Mouse (Mus musculus): ENCODE measurements around the gene Ltbp3. TPM values are rescaled to one million over a fixed set of nuclear protein-coding genes. Genes with fewer than 3 reads are reported as not detected.

The Ltbp3 gene
- polyA plus RNA-seq, 1 experiment from 2014 or later, result 5.5 TPM

DNA sequence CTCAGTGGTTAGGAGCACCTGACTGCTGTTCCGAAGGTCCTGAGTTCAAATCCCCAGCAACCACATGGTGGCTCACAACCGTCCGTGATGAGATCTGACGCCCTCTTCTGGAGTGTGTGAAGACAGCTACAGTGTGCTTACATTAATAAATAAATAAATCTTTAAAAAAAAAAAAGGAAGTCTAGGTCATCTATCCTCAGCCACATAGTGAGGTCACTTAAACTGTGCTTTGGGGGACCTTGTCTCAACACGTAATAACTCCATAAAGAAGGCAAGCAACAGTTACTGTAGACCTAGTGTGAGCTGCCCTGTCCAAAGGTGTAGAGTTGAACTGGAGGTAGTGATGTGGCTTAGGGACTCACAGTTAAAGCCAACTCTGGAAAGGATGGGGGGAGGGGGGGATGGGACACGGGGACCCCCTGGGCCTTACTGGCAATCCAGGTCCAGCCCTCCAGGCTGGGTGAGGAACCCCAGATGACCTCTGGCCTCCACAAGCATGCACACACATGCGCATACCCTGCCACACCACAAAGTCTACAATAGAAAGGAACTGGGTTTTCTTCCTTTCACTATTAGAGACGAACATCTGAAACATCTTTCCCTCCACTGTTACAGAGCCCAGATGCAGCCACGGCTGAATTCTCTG, 36.8 kb downstream of the Ltbp3 start:
- Histone ChIP-seq H3K27me3 (ENCODE audit: control insufficient read depth, insufficient read depth, low read length) (no peaks in the 10 kb centered on the region), H3K9me3 (ENCODE audit: control insufficient read depth, low read length) (no peaks in the 10 kb centered on the region), H3K27ac (ENCODE audit: low read depth, low read length) (no peak overlapping the region), H3K36me3 (ENCODE audit: control insufficient read depth, insufficient read depth, low read length) (no peaks in the 10 kb centered on the region), H3K9ac (ENCODE audit: low read length) (no peak overlapping the region), H3K4me3 (ENCODE audit: low read depth, low read length) (no peak overlapping the region), H3K4me1 (replicated peaks; ENCODE audit: control insufficient read depth, insufficient read depth, low read length) (no peaks in the 10 kb centered on the region), H3K4me2 (ENCODE audit: low read depth, low read length, severe bottlenecking) (no peak overlapping the region)
- 80% methylated on average over 9 of the region's 9 CpGs for WGBS
- DNase-seq (ENCODE audit: low spot score) (no peak), ATAC-seq (replicated peaks; ENCODE audit: low FRiP score) (no peak)

DNA sequence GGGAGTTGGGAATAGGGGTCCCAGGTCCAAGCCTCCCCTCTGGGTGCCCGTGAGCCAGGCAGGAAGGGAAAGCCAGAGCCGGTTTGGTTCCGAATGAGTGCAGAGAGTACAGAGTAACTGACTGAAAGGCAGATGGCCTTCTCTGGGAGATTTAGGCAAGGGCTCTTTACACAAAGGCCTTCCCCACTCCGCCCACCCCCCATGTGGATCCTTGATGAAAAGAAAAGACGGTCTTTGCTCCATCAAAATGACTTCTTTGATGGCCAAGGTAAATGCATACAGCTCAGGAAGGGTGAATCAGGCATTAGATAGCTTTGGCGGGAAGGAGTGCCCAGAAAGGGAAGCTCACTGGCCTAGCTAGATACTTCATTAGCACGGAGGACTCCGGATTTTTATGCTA, 37.6 kb downstream of the Ltbp3 start:
- 46% methylated on average over 8 of the region's 8 CpGs for WGBS
- no peak overlapping the region for H3K27ac ChIP-seq (ENCODE audit: low read depth, low read length)
- no peak overlapping the region for H3K4me2 ChIP-seq (ENCODE audit: low read depth, low read length, severe bottlenecking)
- ATAC-seq (replicated peaks; ENCODE audit: low FRiP score), result no peak
- no peak overlapping the region for H3K9ac ChIP-seq (ENCODE audit: low read length)
- no peaks in the 10 kb centered on the region for H3K9me3 ChIP-seq (ENCODE audit: control insufficient read depth, low read length)
- no peaks in the 10 kb centered on the region for H3K27me3 ChIP-seq (ENCODE audit: control insufficient read depth, insufficient read depth, low read length)
- no peak overlapping the region for H3K4me3 ChIP-seq (ENCODE audit: low read depth, low read length)
- no peak for DNase-seq (ENCODE audit: low spot score)
- no peaks in the 10 kb centered on the region for H3K4me1 ChIP-seq (replicated peaks; ENCODE audit: control insufficient read depth, insufficient read depth, low read length)
- no peaks in the 10 kb centered on the region for H3K36me3 ChIP-seq (ENCODE audit: control insufficient read depth, insufficient read depth, low read length)

DNA sequence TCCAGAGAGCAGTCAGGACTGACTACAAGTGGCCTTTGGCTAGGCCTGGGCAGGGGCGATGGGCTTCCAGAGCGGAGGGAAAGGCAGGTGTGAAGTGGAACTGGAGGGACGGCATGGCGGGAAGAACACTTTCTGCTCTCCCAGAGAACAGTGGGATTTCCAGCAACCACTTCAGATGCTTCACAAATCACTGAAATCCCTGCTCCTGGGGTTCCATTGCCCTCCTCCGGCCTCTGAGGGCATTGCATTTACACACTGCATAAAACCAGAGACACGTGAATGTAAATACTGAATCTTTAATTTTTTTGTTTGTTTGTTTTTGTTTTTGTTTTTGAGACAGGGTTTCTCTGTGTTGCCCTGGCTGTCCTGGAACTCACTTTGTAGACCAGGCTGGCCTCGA, 39.5 kb downstream of the Ltbp3 start:
- H3K9me3 ChIP-seq (ENCODE audit: control insufficient read depth, low read length), result no peaks in the 10 kb centered on the region
- H3K4me2 ChIP-seq (ENCODE audit: low read depth, low read length, severe bottlenecking), result no peak overlapping the region
- no peak overlapping the region for H3K4me3 ChIP-seq (ENCODE audit: low read depth, low read length)
- no peaks in the 10 kb centered on the region for H3K36me3 ChIP-seq (ENCODE audit: control insufficient read depth, insufficient read depth, low read length)
- no peak for ATAC-seq (replicated peaks; ENCODE audit: low FRiP score)
- H3K9ac ChIP-seq (ENCODE audit: low read length), result no peak overlapping the region
- H3K4me1 ChIP-seq (replicated peaks; ENCODE audit: control insufficient read depth, insufficient read depth, low read length), result no peaks in the 10 kb centered on the region
- peak; percentile 63 for DNase-seq (ENCODE audit: low spot score)
- no peak overlapping the region for H3K27ac ChIP-seq (ENCODE audit: low read depth, low read length)
- H3K27me3 ChIP-seq (ENCODE audit: control insufficient read depth, insufficient read depth, low read length), result no peaks in the 10 kb centered on the region
- 79% methylated on average over 7 of the region's 7 CpGs for WGBS

DNA sequence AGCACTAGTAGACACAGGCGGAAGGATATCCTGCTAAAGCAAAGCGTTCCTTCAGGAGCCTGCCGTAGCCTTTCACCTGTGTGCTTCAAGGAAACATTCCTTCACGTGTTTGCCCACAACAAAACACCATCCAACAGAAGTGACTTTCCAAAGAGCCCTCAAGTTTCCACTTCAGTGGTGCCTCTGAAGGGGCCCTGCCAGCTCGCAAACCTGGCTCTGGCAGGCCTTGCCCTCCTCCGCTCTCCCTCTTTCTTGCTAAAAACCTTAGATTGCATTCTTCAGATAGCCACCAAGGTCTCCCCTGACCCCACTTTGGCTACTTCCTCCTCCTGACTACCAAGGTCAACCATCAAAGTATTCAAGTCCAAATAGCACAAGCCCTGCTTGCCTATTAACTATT, 40.8 kb downstream of the Ltbp3 start:
- Histone ChIP-seq H3K4me1 (replicated peaks; ENCODE audit: control insufficient read depth, insufficient read depth, low read length) (no peaks in the 10 kb centered on the region), H3K36me3 (ENCODE audit: control insufficient read depth, insufficient read depth, low read length) (no peaks in the 10 kb centered on the region), H3K9ac (ENCODE audit: low read length) (no peak overlapping the region), H3K4me2 (ENCODE audit: low read depth, low read length, severe bottlenecking) (no peak overlapping the region), H3K9me3 (ENCODE audit: control insufficient read depth, low read length) (no peaks in the 10 kb centered on the region), H3K27ac (ENCODE audit: low read depth, low read length) (no peak overlapping the region), H3K27me3 (ENCODE audit: control insufficient read depth, insufficient read depth, low read length) (no peaks in the 10 kb centered on the region), H3K4me3 (ENCODE audit: low read depth, low read length) (no peak overlapping the region)
- ATAC-seq (replicated peaks; ENCODE audit: low FRiP score) (no peak), DNase-seq (ENCODE audit: low spot score) (no peak)
- WGBS, result 89% methylated on average over 6 of the region's 6 CpGs

DNA sequence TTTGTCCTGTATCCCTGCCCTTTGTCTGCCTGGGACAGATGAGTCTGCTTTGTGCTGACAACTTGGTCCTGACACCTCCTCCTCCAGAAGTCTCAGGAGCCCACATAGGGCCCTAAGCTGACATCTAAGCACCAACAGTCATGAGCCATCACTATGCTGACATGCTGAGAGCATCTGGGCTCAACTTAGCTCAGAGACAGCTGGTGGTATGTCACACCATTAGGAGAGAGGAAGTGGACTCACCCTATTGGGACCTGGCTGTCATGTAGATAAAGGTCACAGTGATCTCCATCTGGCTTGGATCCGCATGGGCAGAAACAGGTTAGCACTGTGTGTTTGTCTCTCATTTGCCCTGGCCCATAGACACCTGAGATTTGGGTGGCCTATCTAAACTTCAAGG, 41.4 kb downstream of the Ltbp3 start:
- Histone ChIP-seq H3K9me3 (ENCODE audit: control insufficient read depth, low read length) (no peaks in the 10 kb centered on the region), H3K9ac (ENCODE audit: low read length) (no peak overlapping the region), H3K36me3 (ENCODE audit: control insufficient read depth, insufficient read depth, low read length) (no peaks in the 10 kb centered on the region), H3K4me3 (ENCODE audit: low read depth, low read length) (no peak overlapping the region), H3K4me1 (replicated peaks; ENCODE audit: control insufficient read depth, insufficient read depth, low read length) (no peaks in the 10 kb centered on the region), H3K4me2 (ENCODE audit: low read depth, low read length, severe bottlenecking) (no peak overlapping the region), H3K27ac (ENCODE audit: low read depth, low read length) (no peak overlapping the region), H3K27me3 (ENCODE audit: control insufficient read depth, insufficient read depth, low read length) (no peaks in the 10 kb centered on the region)
- ATAC-seq (replicated peaks; ENCODE audit: low FRiP score) (no peak), DNase-seq (ENCODE audit: low spot score) (no peak)
- 93% methylated on average over 1 of the region's 1 CpGs for WGBS

DNA sequence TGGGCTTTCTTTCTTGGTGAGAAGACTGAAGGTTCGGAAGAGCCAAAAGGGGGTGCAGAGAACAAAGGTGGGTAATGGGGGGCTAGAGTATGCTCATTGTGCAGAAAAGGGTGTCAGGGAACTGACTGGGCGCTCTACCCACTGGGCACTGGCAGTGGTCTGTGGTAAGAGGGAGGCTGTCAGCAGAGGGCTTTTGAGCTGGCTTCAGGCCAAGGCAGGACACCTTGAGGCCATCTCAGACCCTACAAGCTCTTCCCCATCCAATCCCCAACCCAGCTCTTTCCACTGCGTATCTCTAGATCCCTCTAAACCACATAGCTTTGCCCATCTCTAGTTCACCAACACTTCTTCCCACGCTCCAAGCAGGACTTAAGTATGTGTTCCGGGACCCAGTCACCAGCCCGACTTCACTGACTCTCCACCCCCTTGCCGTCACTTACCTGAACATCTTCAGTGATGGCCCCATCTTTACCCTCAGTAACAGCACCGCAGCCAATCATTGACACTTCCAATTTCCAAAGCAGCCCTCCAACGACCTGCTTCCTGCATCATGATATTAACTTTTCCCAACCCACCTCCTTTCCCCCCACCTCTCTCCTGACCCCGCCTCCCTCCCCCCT, 44.4 kb downstream of the Ltbp3 start:
- no peaks in the 10 kb centered on the region for H3K36me3 ChIP-seq (ENCODE audit: control insufficient read depth, insufficient read depth, low read length)
- DNase-seq (ENCODE audit: low spot score) (peak; percentile 50), ATAC-seq (replicated peaks; ENCODE audit: low FRiP score) (no peak)
- no peak overlapping the region for H3K4me2 ChIP-seq (ENCODE audit: low read depth, low read length, severe bottlenecking)
- H3K4me3 ChIP-seq (ENCODE audit: low read depth, low read length), result no peak overlapping the region
- no peaks in the 10 kb centered on the region for H3K4me1 ChIP-seq (replicated peaks; ENCODE audit: control insufficient read depth, insufficient read depth, low read length)
- no peak overlapping the region for H3K9ac ChIP-seq (ENCODE audit: low read length)
- 69% methylated on average over 10 of the region's 10 CpGs for WGBS
- H3K9me3 ChIP-seq (ENCODE audit: control insufficient read depth, low read length), result no peaks in the 10 kb centered on the region
- H3K27me3 ChIP-seq (ENCODE audit: control insufficient read depth, insufficient read depth, low read length), result no peaks in the 10 kb centered on the region
- H3K27ac ChIP-seq (ENCODE audit: low read depth, low read length), result no peak overlapping the region

DNA sequence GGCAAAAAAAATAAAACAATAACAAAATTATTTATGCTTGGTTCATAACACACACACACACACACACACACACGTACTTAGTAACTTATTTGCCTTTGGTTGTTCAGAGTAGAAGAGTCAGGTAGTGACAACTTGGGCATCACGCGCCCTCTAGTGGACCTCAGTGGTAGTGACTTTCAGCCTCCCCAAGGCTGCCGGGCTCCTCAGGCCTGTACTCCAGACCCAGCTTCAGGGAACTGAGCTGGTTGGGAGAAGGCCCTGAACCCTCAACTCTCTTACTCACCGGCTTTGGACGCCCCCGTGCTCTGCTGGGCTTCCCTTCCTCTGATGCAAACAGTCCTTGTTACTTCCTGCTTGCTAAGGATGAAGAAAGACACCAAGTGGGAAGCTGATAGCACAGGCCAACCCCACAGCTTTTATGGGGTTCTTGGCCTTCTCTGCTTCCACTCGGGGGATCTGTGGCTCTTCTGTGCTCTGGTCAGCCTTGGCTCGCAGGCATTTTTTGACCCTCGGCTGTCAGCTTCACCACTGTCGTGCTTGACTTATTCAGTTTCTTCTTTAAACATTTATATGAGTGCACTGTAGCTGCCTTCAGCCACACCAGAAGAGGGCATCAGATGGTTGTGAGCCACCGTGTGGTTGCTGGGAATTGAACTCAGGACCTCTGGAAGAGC, 45.9 kb downstream of the Ltbp3 start:
- Histone ChIP-seq H3K4me2 (ENCODE audit: low read depth, low read length, severe bottlenecking) (no peak overlapping the region), H3K36me3 (ENCODE audit: control insufficient read depth, insufficient read depth, low read length) (no peaks in the 10 kb centered on the region), H3K4me1 (replicated peaks; ENCODE audit: control insufficient read depth, insufficient read depth, low read length) (no peaks in the 10 kb centered on the region), H3K9me3 (ENCODE audit: control insufficient read depth, low read length) (no peaks in the 10 kb centered on the region), H3K4me3 (ENCODE audit: low read depth, low read length) (no peak overlapping the region), H3K27me3 (ENCODE audit: control insufficient read depth, insufficient read depth, low read length) (no peaks in the 10 kb centered on the region), H3K27ac (ENCODE audit: low read depth, low read length) (no peak overlapping the region), H3K9ac (ENCODE audit: low read length) (0 out of 2 replicates have a peak overlapping the region, but pooled peaks have one; percentile 8)
- 12% methylated on average over 12 of the region's 12 CpGs for WGBS
- DNase-seq (ENCODE audit: low spot score) (peak; percentile 94), ATAC-seq (replicated peaks; ENCODE audit: low FRiP score) (peak; percentile 67)

DNA sequence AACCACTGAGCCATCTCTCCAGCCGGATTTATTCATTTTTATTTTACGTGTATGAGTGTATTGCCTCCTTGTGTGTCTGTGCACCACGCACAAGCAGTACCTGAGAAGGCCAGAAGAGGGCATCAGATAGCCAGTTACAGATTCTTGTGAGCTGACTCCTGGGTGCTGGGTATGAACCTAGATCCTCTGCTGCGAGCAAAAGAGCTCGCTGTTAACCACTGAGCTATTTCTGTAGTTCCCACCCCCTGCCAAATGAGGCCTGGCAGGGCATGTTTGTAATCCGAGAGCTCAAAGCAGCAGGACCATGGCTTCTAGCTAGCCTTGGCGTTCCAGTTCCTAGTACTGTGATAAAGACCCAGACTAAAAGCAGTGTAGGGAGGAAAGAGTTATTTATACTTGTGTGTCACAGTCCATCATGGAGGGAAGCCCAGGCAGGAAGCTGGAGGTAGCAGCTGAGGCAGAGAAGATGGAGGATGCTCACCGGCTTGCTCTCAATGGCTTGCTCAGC, 46.5 kb downstream of the Ltbp3 start:
- no peak; the same call in 1 of the 2 replicates for ATAC-seq (replicated peaks; ENCODE audit: low FRiP score)

More for the DNA sequence above, 46.5 kb downstream of the Ltbp3 start:
- H3K4me3 ChIP-seq (ENCODE audit: low read depth, low read length), result no peak overlapping the region
- no peaks in the 10 kb centered on the region for H3K4me1 ChIP-seq (replicated peaks; ENCODE audit: control insufficient read depth, insufficient read depth, low read length)
- H3K36me3 ChIP-seq (ENCODE audit: control insufficient read depth, insufficient read depth, low read length), result no peaks in the 10 kb centered on the region
- no peak overlapping the region for H3K27ac ChIP-seq (ENCODE audit: low read depth, low read length)
- H3K9me3 ChIP-seq (ENCODE audit: control insufficient read depth, low read length), result no peaks in the 10 kb centered on the region
- 16% methylated on average over 8 of the region's 8 CpGs for WGBS
- H3K4me2 ChIP-seq (ENCODE audit: low read depth, low read length, severe bottlenecking), result no peak overlapping the region
- DNase-seq (ENCODE audit: low spot score), result peak; percentile 91
- H3K9ac ChIP-seq (ENCODE audit: low read length), result no peak overlapping the region
- H3K27me3 ChIP-seq (ENCODE audit: control insufficient read depth, insufficient read depth, low read length), result no peaks in the 10 kb centered on the region

Measured in forebrain, embryonic 11.5 days (tissue).